Mouse (Mus musculus) midbrain, embryonic 15.5 days (tissue): ENCODE data around the gene Ctnnbl1. TPM values are rescaled to one million over a fixed set of nuclear protein-coding genes. Genes with fewer than 3 reads are reported as not detected.

Experiments
- ATAC-seq: fragments of 200-750 bp; cut with Nextera tagmentation; replicated peaks from 2 replicates; pipeline ENCODE4 v1.8.0; 2017; ENCODE audit warnings: moderate TSS enrichment
- H3K27ac ChIP-seq: fragments of 300-500 bp; sonication (generic); 2 replicates; pipeline ENCODE4 v1.5.1; 2015; ENCODE audit warnings: mild to moderate bottlenecking, inconsistent platforms
- H3K27me3 ChIP-seq: fragments of 300-500 bp; sonication (generic); replicated peaks from 2 replicates; pipeline ENCODE4 v1.6.1; 2015; ENCODE audit warnings: inconsistent platforms
- H3K36me3 ChIP-seq: fragments of 300-500 bp; sonication (generic); replicated peaks from 2 replicates; pipeline ENCODE4 v1.6.1; 2015; ENCODE audit warnings: inconsistent platforms
- H3K4me1 ChIP-seq: fragments of 300-500 bp; sonication (generic); 2 replicates; pipeline ENCODE4 v1.6.1; 2015; ENCODE audit warnings: inconsistent platforms
- H3K4me2 ChIP-seq: fragments of 300-500 bp; sonication (generic); 2 replicates; pipeline ENCODE4 v1.6.1; 2015; ENCODE audit warnings: inconsistent platforms, mild to moderate bottlenecking, moderate library complexity
- H3K4me3 ChIP-seq: fragments of 300-500 bp; sonication (generic); 2 replicates; pipeline ENCODE4 v1.5.1; 2015; ENCODE audit warnings: mild to moderate bottlenecking, inconsistent platforms
- H3K9ac ChIP-seq: fragments of 300-500 bp; sonication (generic); 2 replicates; pipeline ENCODE4 v1.6.1; 2015; ENCODE audit warnings: mild to moderate bottlenecking, inconsistent platforms
- H3K9me3 ChIP-seq: fragments of 300-500 bp; sonication (generic); 2 replicates; pipeline ENCODE4 v1.6.1; 2016; ENCODE audit warnings: inconsistent platforms
- WGBS: fragments of 180-500 bp; shearing (Covaris S2); methylation state at CpG from one replicate; pipeline ENCODE4 v1.1.7; 2015; ENCODE audit warnings: mixed read lengths; 5-methylcytosine and 5-hydroxymethylcytosine counted together
- polyA plus RNA-seq: library from polyadenylated mRNA; unstranded; fragments of >200 nt; fragmentation: Nextera tagmentation; extraction: Ambion mirVana; gene quantifications from 2 replicates; pipeline ENCODE4 v1.2.1, GENCODE M21; 2015

Gene Ctnnbl1
- polyA plus RNA-seq = 68.0 and 68.2 TPM in 2 replicates

DNA sequence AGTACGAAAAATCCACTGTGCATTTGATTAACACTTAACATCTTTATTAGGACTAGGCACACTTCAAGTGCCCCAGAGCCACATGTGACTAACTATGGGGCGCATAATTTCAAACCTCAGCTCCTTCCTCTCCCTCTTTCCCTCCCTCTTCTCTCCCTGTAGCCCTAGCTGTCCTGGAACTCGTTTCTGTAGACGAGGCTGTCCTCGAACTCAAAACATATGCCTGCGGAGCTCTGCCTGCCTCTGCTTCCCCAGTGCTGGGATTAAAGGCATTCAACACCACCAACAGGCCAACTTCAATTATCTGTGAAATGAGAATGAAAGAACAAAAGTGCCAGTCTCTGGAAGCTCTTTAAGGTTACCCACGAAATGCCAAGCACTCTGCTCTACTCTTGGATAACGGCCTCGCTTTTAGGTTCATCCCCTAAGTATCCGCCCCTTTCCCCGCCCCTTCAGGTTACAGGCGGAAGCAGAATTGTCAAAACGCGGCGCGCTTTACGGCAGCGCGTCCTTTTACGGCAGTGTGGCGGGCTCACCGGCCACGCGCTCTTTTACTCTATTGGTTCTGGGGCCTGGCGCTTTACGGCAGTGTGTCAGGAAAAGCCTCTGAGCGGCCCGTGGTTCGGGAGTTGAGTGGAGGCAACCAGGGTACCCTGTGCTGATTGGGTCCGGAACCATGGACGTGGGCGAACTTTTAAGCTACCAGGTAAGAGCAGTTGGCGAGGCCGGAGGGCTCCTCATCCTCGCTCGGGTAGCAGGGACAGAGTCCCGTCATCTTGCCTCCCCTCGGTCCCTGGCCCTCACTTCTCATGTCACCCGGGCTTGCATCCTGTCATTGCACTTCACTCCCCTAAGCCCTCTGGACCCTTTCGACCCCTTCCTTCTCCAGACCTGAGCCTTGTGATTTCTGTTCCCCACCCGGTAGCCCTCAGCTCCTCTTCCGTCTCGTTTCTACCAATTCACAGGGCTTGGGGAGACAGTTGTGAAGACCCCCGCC lies at the start of gene Ctnnbl1:
Gene Ctnnbl1, plus strand, starts transcription at position 548 of the 997 bp plus-strand sequence.
- Histone ChIP-seq H3K4me2 (peak within 1 kb of the TSS; percentile 68), H3K27me3 (no peaks in the 10 kb centered on the region), H3K36me3 (no peaks in the 10 kb centered on the region), H3K4me1 (peaks cover 24% of the 10 kb centered on the region), H3K9ac (peak within 1 kb of the TSS; percentile 73), H3K9me3 (no peaks in the 10 kb centered on the region), H3K27ac (peak within 1 kb of the TSS; percentile 8; the same call in 1 of the 2 replicates), H3K4me3 (peak within 1 kb of the TSS; percentile 75)
- 11% methylated on average over 44 of the region's 44 CpGs for WGBS
- peak; percentile 95 for ATAC-seq

DNA sequence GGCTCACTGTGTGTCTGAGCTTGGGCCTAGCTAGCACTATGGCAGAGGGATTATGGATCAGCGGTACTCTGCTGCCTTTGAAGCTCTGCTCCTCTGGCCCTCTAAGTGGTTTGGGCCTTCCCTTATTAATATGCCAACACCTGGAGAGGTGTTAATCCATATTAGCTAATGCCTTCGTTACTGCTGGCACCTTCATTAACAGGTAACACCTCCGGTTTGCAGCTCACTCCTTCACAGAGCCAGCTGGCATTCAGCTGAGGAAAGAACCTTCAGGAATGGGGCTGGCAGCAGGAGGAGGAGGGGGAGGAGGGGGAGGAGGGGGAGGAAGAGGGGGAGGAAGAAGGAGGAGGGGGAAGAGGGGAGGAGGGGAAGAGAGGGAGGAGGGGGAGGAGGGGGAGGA lies 49.7 kb upstream of the Ctnnbl1 start:
- peaks cover 12% of the 10 kb centered on the region; the same call in 1 of the 2 replicates for H3K4me1 ChIP-seq
- H3K9ac ChIP-seq = no peak overlapping the region
- ATAC-seq = no peak
- H3K27ac ChIP-seq = no peak overlapping the region
- no peak overlapping the region for H3K4me2 ChIP-seq
- WGBS = 64% methylated on average over 3 of the region's 3 CpGs
- no peaks in the 10 kb centered on the region for H3K36me3 ChIP-seq
- H3K9me3 ChIP-seq = no peaks in the 10 kb centered on the region
- H3K27me3 ChIP-seq = no peaks in the 10 kb centered on the region
- no peak overlapping the region for H3K4me3 ChIP-seq

DNA sequence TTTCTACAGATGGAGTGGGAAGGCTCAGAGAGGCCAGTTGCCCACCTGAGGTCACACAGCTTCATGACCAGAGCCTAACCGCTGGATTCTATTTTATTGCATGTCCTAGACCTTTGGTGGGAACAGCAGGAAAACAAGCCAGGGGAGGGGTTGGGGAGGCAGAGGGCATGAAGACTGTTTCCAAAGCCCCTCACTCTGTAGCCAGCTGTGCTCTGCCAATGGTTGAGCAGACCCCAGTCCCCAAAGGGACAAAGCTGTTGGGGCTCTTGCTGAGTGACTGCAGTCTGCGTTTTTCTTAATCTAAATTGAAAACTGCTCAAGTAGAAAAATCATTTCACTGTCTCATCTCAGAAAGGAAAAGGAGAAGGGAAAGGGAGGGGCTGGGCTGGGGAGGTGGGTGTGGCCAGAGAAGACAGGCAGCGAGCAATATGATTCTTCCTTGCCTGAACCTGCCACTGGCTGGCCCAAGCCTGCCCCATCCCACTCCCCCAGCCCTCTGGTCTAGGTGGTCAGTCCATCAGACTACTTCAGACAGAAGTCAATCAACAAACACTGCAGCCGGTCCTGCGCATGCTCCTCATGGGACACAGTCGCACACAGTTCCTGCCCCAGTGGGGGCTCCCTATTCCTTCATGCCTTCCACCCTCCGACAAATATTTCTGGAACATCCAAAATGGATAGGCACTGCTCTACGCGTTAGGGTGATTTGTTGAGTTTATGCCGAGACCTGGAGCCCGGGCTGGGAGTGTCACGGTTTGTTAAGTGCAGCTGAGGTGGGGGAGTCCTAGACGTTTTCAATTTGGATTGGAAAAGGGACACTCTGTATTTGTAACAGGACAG lies 45.7 kb upstream of the Ctnnbl1 start:
- 48% methylated on average over 13 of the region's 13 CpGs for WGBS

DNA sequence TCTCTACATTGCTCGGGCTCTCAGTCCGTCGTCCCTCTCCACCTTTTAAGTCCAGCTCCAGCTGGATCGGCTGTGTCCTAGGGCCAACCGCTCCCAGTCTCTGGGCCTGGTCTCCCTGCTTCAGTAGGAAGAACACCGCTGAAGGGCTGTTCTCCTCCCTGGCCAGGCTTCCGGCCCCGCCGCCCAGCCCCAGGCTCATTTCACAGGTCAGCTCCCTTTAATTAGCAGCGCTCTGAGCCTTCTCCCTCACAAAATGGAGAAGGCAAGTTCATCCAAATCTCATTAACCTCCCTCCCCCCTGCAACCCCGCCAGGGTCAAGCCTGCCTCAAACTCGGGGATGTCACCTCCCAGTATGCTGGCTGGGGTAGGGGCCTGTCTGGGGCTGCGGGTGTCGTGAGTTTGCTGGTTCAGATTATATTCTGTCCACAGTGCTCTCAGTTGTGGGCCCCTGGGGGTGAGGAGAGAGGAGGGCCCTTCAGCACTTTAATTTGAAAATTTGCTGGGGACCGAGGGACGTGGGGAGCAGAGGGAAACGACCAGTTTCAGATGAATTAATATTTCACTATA lies 44.8 kb upstream of the Ctnnbl1 start:
- no peak overlapping the region for H3K4me2 ChIP-seq
- whole genome bisulfite sequencing = 15% methylated on average over 17 of the region's 17 CpGs
- no peaks in the 10 kb centered on the region for H3K27me3 ChIP-seq
- no peak overlapping the region for H3K9ac ChIP-seq
- no peaks in the 10 kb centered on the region for H3K36me3 ChIP-seq
- peaks cover 32% of the 10 kb centered on the region for H3K4me1 ChIP-seq
- no peak for ATAC-seq
- H3K27ac ChIP-seq = no peak overlapping the region
- no peak overlapping the region for H3K4me3 ChIP-seq
- no peaks in the 10 kb centered on the region for H3K9me3 ChIP-seq

More for the DNA sequence above, 45.7 kb upstream of the Ctnnbl1 start:
- ATAC-seq = peak; percentile 57
- Histone ChIP-seq H3K9ac (no peak overlapping the region), H3K27me3 (no peaks in the 10 kb centered on the region), H3K4me1 (peaks cover 22% of the 10 kb centered on the region), H3K27ac (peak overlapping the region; percentile 18; the same call in 1 of the 2 replicates), H3K4me2 (no peak overlapping the region), H3K36me3 (no peaks in the 10 kb centered on the region), H3K4me3 (no peak overlapping the region), H3K9me3 (no peaks in the 10 kb centered on the region)

- Histone ChIP-seq H3K9ac (no peak overlapping the region), H3K27ac (no peak overlapping the region), H3K4me3 (no peak overlapping the region), H3K4me1 (peaks cover 34% of the 10 kb centered on the region), H3K27me3 (no peaks in the 10 kb centered on the region), H3K4me2 (no peak overlapping the region), H3K36me3 (no peaks in the 10 kb centered on the region), H3K9me3 (no peaks in the 10 kb centered on the region)
- 90% methylated on average over 3 of the region's 3 CpGs for WGBS
- no peak for ATAC-seq
These were observed 43.6 kb upstream of the Ctnnbl1 start for GRCm38 (mm10) chr2:157693576-157693975.

GRCm38 (mm10) chr2:157696297-157696731 lies 40.9 kb upstream of the Ctnnbl1 start:
- Histone ChIP-seq H3K27ac (peak overlapping the region; percentile 32; the same call in 1 of the 2 replicates), H3K4me3 (no peak overlapping the region), H3K27me3 (no peaks in the 10 kb centered on the region), H3K4me1 (peaks cover 37% of the 10 kb centered on the region), H3K9me3 (no peaks in the 10 kb centered on the region), H3K9ac (no peak overlapping the region), H3K4me2 (no peak overlapping the region), H3K36me3 (no peaks in the 10 kb centered on the region)
- ATAC-seq = peak; percentile 75
- WGBS = 5% methylated on average over 7 of the region's 7 CpGs

GRCm38 (mm10) chr2:157703155-157703554 lies 34.0 kb upstream of the Ctnnbl1 start:
- no peak overlapping the region for H3K4me2 ChIP-seq

DNA sequence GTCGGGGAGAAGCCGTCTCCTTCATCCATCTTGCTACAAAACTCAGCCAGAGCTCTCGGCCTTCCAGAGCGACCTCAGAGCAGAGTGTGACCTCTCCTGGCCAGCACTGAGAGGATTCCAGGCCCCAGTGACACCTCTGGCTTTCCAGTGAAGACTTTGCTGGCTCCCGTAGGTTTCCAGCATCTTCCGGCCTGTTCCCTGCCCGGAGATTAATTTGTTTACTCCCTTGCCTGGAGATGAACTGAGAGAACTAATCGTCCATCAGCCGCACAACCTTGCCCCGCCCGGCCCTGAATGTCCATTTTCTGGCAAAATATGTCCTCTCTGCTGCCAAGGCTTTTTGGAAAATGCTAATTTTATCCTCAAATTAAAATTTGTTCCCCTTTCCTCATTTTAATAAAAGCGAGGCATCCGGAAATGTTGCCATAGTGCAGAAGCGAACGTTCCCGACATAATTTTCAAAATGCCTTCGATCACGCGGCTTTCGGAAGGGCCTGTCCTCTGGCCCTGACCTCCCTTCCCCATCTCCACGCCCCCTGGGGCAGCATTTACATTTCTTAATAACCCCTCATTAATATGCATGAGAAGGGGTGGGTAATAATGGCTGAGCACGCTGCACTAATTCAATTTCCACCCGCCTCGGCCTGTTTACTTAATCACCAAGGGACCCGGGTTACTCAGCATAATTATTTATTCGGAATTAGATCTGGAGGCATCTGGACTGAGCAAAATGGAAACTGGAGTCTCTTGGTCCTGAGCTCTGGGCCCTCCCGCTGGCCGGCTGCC lies 32.0 kb upstream of the Ctnnbl1 start:
- no peak overlapping the region for H3K9ac ChIP-seq
- no peak overlapping the region for H3K4me3 ChIP-seq
- H3K4me1 ChIP-seq = peaks cover 41% of the 10 kb centered on the region
- H3K4me2 ChIP-seq = no peak overlapping the region
- H3K36me3 ChIP-seq = no peaks in the 10 kb centered on the region
- no peaks in the 10 kb centered on the region for H3K9me3 ChIP-seq
- H3K27me3 ChIP-seq = no peaks in the 10 kb centered on the region
- 0 out of 2 replicates have a peak, but pooled peaks have one; percentile 43 for ATAC-seq
- 17% methylated on average over 28 of the region's 28 CpGs for WGBS
- peak overlapping the region; percentile 42 for H3K27ac ChIP-seq

More at GRCm38 (mm10) chr2:157703155-157703554, 34.0 kb upstream of the Ctnnbl1 start:
- no peak overlapping the region for H3K9ac ChIP-seq
- no peak overlapping the region for H3K4me3 ChIP-seq
- H3K27me3 ChIP-seq = no peaks in the 10 kb centered on the region
- H3K36me3 ChIP-seq = no peaks in the 10 kb centered on the region
- WGBS = 8% methylated on average over 8 of the region's 8 CpGs
- no peaks in the 10 kb centered on the region for H3K9me3 ChIP-seq
- peak overlapping the region; percentile 69 for H3K27ac ChIP-seq
- peaks cover 45% of the 10 kb centered on the region for H3K4me1 ChIP-seq
- ATAC-seq = 0 out of 2 replicates have a peak, but pooled peaks have one; percentile 28

GRCm38 (mm10) chr2:157705777-157706158 lies 31.4 kb upstream of the Ctnnbl1 start:
- 43% methylated on average over 8 of the region's 8 CpGs for WGBS
- no peaks in the 10 kb centered on the region for H3K9me3 ChIP-seq
- no peak overlapping the region for H3K4me2 ChIP-seq
- H3K9ac ChIP-seq = no peak overlapping the region
- H3K36me3 ChIP-seq = no peaks in the 10 kb centered on the region
- H3K4me1 ChIP-seq = peaks cover 41% of the 10 kb centered on the region
- ATAC-seq = no peak
- no peaks in the 10 kb centered on the region for H3K27me3 ChIP-seq
- H3K4me3 ChIP-seq = no peak overlapping the region
- H3K27ac ChIP-seq = peak overlapping the region; percentile 42; the same call in 1 of the 2 replicates

- H3K4me3 ChIP-seq = no peak overlapping the region
- no peak overlapping the region for H3K9ac ChIP-seq
- no peaks in the 10 kb centered on the region for H3K27me3 ChIP-seq
- WGBS = 60% methylated on average over 11 of the region's 11 CpGs
- H3K4me1 ChIP-seq = peaks cover 39% of the 10 kb centered on the region
- H3K36me3 ChIP-seq = no peaks in the 10 kb centered on the region
- H3K9me3 ChIP-seq = no peaks in the 10 kb centered on the region
- no peak overlapping the region for H3K4me2 ChIP-seq
- ATAC-seq = 0 out of 2 replicates have a peak, but pooled peaks have one; percentile 13
- H3K27ac ChIP-seq = peak overlapping the region; percentile 24; the same call in 1 of the 2 replicates
These were observed 29.8 kb upstream of the Ctnnbl1 start for GRCm38 (mm10) chr2:157707191-157707923.
